9 mouse cellular contexts compared by ENCODE assay signal in the genomic region with DNA sequence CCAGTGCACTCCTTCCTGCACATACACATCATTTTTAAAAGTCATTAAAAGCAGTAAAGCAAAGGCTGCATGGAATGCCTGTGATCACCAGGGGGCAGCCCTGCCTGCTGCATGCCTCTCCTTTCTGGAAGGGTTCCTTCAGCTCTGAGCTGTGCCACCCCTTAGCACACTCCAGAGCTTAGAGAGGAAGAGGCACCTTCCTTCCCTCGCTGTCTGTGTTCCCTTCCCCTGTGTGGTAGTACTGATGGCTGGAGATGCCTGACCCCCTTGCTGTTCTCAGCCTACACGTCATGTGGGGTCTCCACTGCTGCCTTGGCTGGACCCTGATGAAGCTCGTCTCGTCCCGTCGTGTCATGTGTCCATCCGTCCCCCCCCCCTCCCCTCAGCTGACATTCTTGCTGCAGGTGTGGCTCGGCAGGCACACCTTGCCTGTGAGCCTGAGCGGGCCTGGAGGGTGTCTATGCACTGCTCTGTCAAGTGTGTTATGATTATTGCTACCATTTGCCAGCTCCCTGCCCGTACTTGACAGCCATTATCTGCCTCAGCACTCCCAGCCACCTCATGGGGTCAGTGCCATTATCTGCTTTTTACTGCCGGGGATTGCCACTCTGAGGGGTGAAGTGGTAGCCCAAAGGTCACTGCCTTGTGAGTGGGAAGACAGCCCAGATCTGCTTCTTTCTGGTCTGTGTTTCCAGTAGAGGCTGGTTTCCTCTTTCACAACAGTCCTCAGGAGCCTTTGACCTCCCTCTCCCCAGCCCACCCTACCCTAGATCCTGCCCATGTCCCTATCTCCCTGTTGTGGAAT. TPM values are rescaled to one million over a fixed set of nuclear protein-coding genes. Genes with fewer than 3 reads are reported as not detected.
DNase-seq lines count a peak whose midpoint lies in the region; ATAC-seq and TF ChIP-seq lines count a peak whose summit lies in the region.
"Had no signal": no experiment of that assay in that cellular context is flagged by ENCODE, and none has a peak within 500 bp of the region (broad histone marks: within the 10 kb centered on the region; RNA-seq: fewer than 3 reads in every experiment).

No protein-coding gene starts in this region.

- no peak for TF ChIP-seq POLR2A in cerebellum, adult 2 months (IDR thresholded peaks at IDR 0.05; ENCODE audit: borderline replicate concordance, insufficient read depth, low read length)
- no peak for TF ChIP-seq POLR2A in MEL (IDR thresholded peaks at IDR 0.05; ENCODE audit: control insufficient read depth in 1 of 2, insufficient read depth in 1 of 2, low read depth in 1 of 2, low read length in 2 of 2, poor library complexity in 1 of 2)
- no peak; the same call in 1 of the 2 replicates for TF ChIP-seq POLR2A in small intestine, adult 2 months (IDR thresholded peaks at IDR 0.05; ENCODE audit: low read depth, low read length)

- TF ChIP-seq RAD21 in MEL (IDR thresholded peaks at IDR 0.05; ENCODE audit: low read depth, low read length): peak; percentile 39

- H3K36me3 ChIP-seq in MEL (ENCODE audit: control insufficient read depth in 1 of 2, insufficient read depth in 2 of 2, low read length in 2 of 2): peaks cover 4 to 14% of the 10 kb centered on the region in 2 experiments
- peaks cover 20% of the 10 kb centered on the region for H3K36me3 ChIP-seq in embryonic facial prominence, embryonic 13.5 days
- peaks cover 15% of the 10 kb centered on the region for H3K36me3 ChIP-seq in small intestine, adult 2 months (ENCODE audit: control insufficient read depth, insufficient read depth, low read length)

- TF ChIP-seq EP300 in MEL (IDR thresholded peaks at IDR 0.05; ENCODE audit: low read depth in 1 of 2, low read length in 2 of 2): no peak

- H3K4me2 ChIP-seq in embryonic facial prominence, embryonic 13.5 days: no peak overlapping the region

- peaks cover 17% of the 10 kb centered on the region for H3K4me1 ChIP-seq in cerebellum, adult 2 months (ENCODE audit: control insufficient read depth, insufficient read depth, low read length)
- H3K4me1 ChIP-seq in MEL (ENCODE audit: control insufficient read depth in 1 of 2, insufficient read depth in 2 of 2, low read length in 2 of 2): peaks cover 2 to 15% of the 10 kb centered on the region in 2 experiments; a peak in 3 of 4 replicates
- peaks cover 8% of the 10 kb centered on the region; the same call in 1 of the 2 replicates for H3K4me1 ChIP-seq in embryonic facial prominence, embryonic 13.5 days
- peaks cover 25% of the 10 kb centered on the region for H3K4me1 ChIP-seq in small intestine, adult 2 months (ENCODE audit: control insufficient read depth, insufficient read depth, insufficient read length, low read length)

- no peaks in the 10 kb centered on the region for H3K79me2 ChIP-seq in MEL (ENCODE audit: control insufficient read depth, insufficient read depth, low read length, poor library complexity)

- WGBS in cerebellum, adult 2 months: 35% methylated on average over 11 of the region's 11 CpGs
- 67% methylated on average over 11 of the region's 11 CpGs for WGBS in embryonic facial prominence, embryonic 13.5 days
- WGBS in small intestine, adult 2 months: 30% methylated on average over 11 of the region's 11 CpGs

- peak; percentile 81 for TF ChIP-seq CTCF in cerebellum, adult 2 months (IDR thresholded peaks at IDR 0.05; ENCODE audit: borderline replicate concordance, insufficient read depth, low read depth, low read length)
- TF ChIP-seq CTCF in MEL (IDR thresholded peaks at IDR 0.05 in 2 of 3, conservative IDR thresholded peaks at IDR 0.05 in 1 of 3; ENCODE audit: control insufficient read depth in 1 of 3, insufficient read depth in 1 of 3, low read depth in 2 of 3, low read length in 3 of 3, poor library complexity in 1 of 3, severe bottlenecking in 1 of 3): peak; percentile 58 to 65 (median 61)
- TF ChIP-seq CTCF in small intestine, adult 2 months (IDR thresholded peaks at IDR 0.05; ENCODE audit: extremely low read depth, insufficient read length, insufficient replicate concordance, low read depth, low read length): peak; percentile 71

- peak; percentile 54 for ATAC-seq in embryonic facial prominence, embryonic 13.5 days (ENCODE audit: insufficient number of reproducible peaks, insufficient read depth, low FRiP score, low TSS enrichment, low read depth)
- peak; percentile 70 to 84 for ATAC-seq in hematopoietic stem cell, adult 5-6 weeks (replicated peaks in 1 of 2; ENCODE audit: insufficient read depth in 1 of 2, low FRiP score in 2 of 2, low TSS enrichment in 1 of 2, low read depth in 1 of 2, poor library complexity in 2 of 2, severe bottlenecking in 2 of 2)

- H3K4me3 ChIP-seq in cerebellum, adult 2 months (replicated peaks; ENCODE audit: insufficient read depth, low read depth, low read length): no peak overlapping the region
- no peak overlapping the region for H3K4me3 ChIP-seq in MEL (ENCODE audit: control insufficient read depth in 1 of 2, insufficient read depth in 1 of 2, low read depth in 2 of 2, low read length in 2 of 2)
- no peak overlapping the region for H3K4me3 ChIP-seq in embryonic facial prominence, embryonic 13.5 days
- H3K4me3 ChIP-seq in small intestine, adult 2 months (ENCODE audit: low read depth, low read length): peak overlapping the region; percentile 24
- H3K4me3 ChIP-seq: myocyte had no signal

- H3K9ac ChIP-seq in MEL (ENCODE audit: control insufficient read depth, low read depth, low read length, poor library complexity, severe bottlenecking): no peak overlapping the region
- no peak overlapping the region for H3K9ac ChIP-seq in embryonic facial prominence, embryonic 13.5 days

- peak; percentile 28 to 41 for DNase-seq in cerebellum, adult 2 months
- no peak for DNase-seq in cerebellum, adult 8-10 months
- DNase-seq in MEL (ENCODE audit: low read depth, low spot score): peak; percentile 51
- peak; percentile 45 to 56 for DNase-seq in layer of hippocampus, postnatal 36 days
- peak; percentile 62 for DNase-seq in lung, postnatal 14 days

- H3K27ac ChIP-seq in cerebellum, adult 2 months (ENCODE audit: insufficient read depth, low read length): no peak overlapping the region
- no peak overlapping the region for H3K27ac ChIP-seq in MEL (ENCODE audit: control insufficient read depth, low read depth, low read length)
- H3K27ac ChIP-seq in embryonic facial prominence, embryonic 13.5 days: no peak overlapping the region
- peak overlapping the region; percentile 93 for H3K27ac ChIP-seq in small intestine, adult 2 months (ENCODE audit: insufficient read depth, low read depth, low read length)

- H3K9me3 ChIP-seq in MEL (replicated peaks; ENCODE audit: insufficient read depth, low read length): no peaks in the 10 kb centered on the region
- H3K9me3 ChIP-seq in embryonic facial prominence, embryonic 13.5 days: no peaks in the 10 kb centered on the region

- H3K27me3 ChIP-seq in cerebellum, adult 2 months (ENCODE audit: control insufficient read depth, insufficient read depth, low read length): no peaks in the 10 kb centered on the region
- no peaks in the 10 kb centered on the region for H3K27me3 ChIP-seq in MEL (ENCODE audit: control insufficient read depth in 1 of 2, insufficient read depth in 2 of 2, low read length in 2 of 2)
- H3K27me3 ChIP-seq in embryonic facial prominence, embryonic 13.5 days: no peaks in the 10 kb centered on the region
- no peaks in the 10 kb centered on the region for H3K27me3 ChIP-seq in small intestine, adult 2 months (ENCODE audit: control insufficient read depth, insufficient read depth, low read length)

TF ChIP-seq in MEL, 35 proteins besides CTCF, POLR2A, EP300 and RAD21:
- TF ChIP-seq ZNF384 (IDR thresholded peaks at IDR 0.05; ENCODE audit: low read depth, low read length) (no peak), SMC3 (IDR thresholded peaks at IDR 0.05; ENCODE audit: low read depth, low read length) (peak; percentile 52)

RNA-seq across cellular contexts. Expression of gene Guca2a, which starts 6.2 kb away (rescaled TPM):
- polyA plus RNA-seq in cerebellum, adult 2 months (2012; rRNA removed): not detected in 2 replicates
- total RNA-seq in MEL (2012; rRNA removed): not detected in 2 replicates
- not detected for polyA plus RNA-seq in MEL (2012; ENCODE audit: insufficient read depth in 1 of 2, insufficient read length in 2 of 2, low read depth in 1 of 2, low replicate concordance in 2 of 2, missing spikeins in 1 of 2)
- polyA plus RNA-seq in embryonic facial prominence, embryonic 13.5 days (2015; fragmentation: Nextera tagmentation; extraction: Ambion mirVana): 2.6 TPM in 1 of 2 replicates, not detected in the other
- not detected in 2 replicates for total RNA-seq in hematopoietic stem cell, adult 5-6 weeks (2017)
- total RNA-seq in layer of hippocampus, postnatal 36 days (2021): not detected
- 58.4 and 1,324 TPM in 2 replicates for polyA plus RNA-seq in small intestine, adult 2 months (2012; rRNA removed)
- polyA plus RNA-seq: myocyte had no signal

RNA-seq across cellular contexts. Expression of gene Guca2b, which starts 27.4 kb away (rescaled TPM):
- not detected in 2 replicates for polyA plus RNA-seq in cerebellum, adult 2 months (2012; rRNA removed)
- total RNA-seq in MEL (2012; rRNA removed): not detected in 2 replicates
- polyA plus RNA-seq in MEL (2012; ENCODE audit: insufficient read depth in 1 of 2, insufficient read length in 2 of 2, low read depth in 1 of 2, low replicate concordance in 2 of 2, missing spikeins in 1 of 2): not detected
- 3.5 TPM in 1 of 2 replicates, not detected in the other for polyA plus RNA-seq in embryonic facial prominence, embryonic 13.5 days (2015; fragmentation: Nextera tagmentation; extraction: Ambion mirVana)
- not detected in 2 replicates for total RNA-seq in hematopoietic stem cell, adult 5-6 weeks (2017)
- not detected for total RNA-seq in layer of hippocampus, postnatal 36 days (2021)
- 420 and 2,057 TPM in 2 replicates for polyA plus RNA-seq in small intestine, adult 2 months (2012; rRNA removed)
- polyA plus RNA-seq: myocyte had no signal

Comparison
In these comparisons a context has a peak if more than half of its experiments do, and no peak if none do; other contexts are left out.
1. RNA of gene Guca2a, which starts 6.2 kb away (polyA plus RNA-seq): 58.4 to 1,324 TPM in small intestine, adult 2 months; not detected in cerebellum, adult 2 months, not detected in MEL and 2.6 TPM in embryonic facial prominence, embryonic 13.5 days; every median in the first group is over 10 times any median in the second.
2. RNA of gene Guca2b, which starts 27.4 kb away (polyA plus RNA-seq): 420 to 2,057 TPM in small intestine, adult 2 months; not detected in cerebellum, adult 2 months, not detected in MEL and 3.5 TPM in embryonic facial prominence, embryonic 13.5 days; every median in the first group is over 10 times any median in the second.
3. Peak in every context shown above with its lines, with median percentiles within 50 percentile points of each other: CTCF ChIP-seq.